Mouse (Mus musculus): ENCODE measurements around the gene Ptgis. TPM values are rescaled to one million over a fixed set of nuclear protein-coding genes. Genes with fewer than 3 reads are reported as not detected.

Ptgis gene
- polyA plus RNA-seq, 1 experiment: not detected

DNA sequence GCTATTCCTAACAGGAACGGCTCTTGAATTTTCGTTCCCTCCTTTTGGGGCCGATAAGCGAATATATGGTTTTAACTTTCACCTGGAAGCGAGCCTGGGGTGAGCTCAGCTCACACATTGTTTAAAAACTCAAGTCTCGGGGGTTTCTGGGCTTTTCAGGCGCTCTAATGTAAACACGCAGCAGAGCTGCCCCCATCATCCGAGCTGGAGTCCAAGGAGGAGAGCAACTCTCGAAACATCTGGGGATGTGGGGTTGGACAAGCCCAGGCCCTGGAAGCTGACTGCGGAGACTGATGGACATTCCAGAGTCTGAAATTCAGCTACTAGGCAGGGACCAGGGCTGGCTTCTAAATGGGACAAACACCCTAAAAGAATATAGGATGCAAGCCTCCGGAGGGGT lies 1.1 kb downstream of the Ptgis start:
- WGBS: 69% methylated on average over 12 of the region's 12 CpGs
- peaks cover 8% of the 10 kb centered on the region for H3K4me1 ChIP-seq (ENCODE audit: control insufficient read depth, insufficient read depth, low read length)
- no peak overlapping the region for H3K27ac ChIP-seq (ENCODE audit: insufficient read depth, low read depth, low read length)
- no peak overlapping the region for H3K4me3 ChIP-seq (ENCODE audit: insufficient read depth, low read depth, low read length)
- TF ChIP-seq POLR2A (IDR thresholded peaks at IDR 0.05; ENCODE audit: insufficient read depth, low read depth, low read length): no peak
- no peak for TF ChIP-seq CTCF (IDR thresholded peaks at IDR 0.05; ENCODE audit: insufficient read depth, low read depth, low read length)

- TF ChIP-seq CTCF (IDR thresholded peaks at IDR 0.05; ENCODE audit: insufficient read depth, low read depth, low read length): no peak
- no peak for TF ChIP-seq POLR2A (IDR thresholded peaks at IDR 0.05; ENCODE audit: insufficient read depth, low read depth, low read length)
- peaks cover 10% of the 10 kb centered on the region for H3K4me1 ChIP-seq (ENCODE audit: control insufficient read depth, insufficient read depth, low read length)
- H3K4me3 ChIP-seq (ENCODE audit: insufficient read depth, low read depth, low read length): no peak overlapping the region
- H3K27ac ChIP-seq (ENCODE audit: insufficient read depth, low read depth, low read length): no peak overlapping the region
- 81% methylated on average over 9 of the region's 9 CpGs for WGBS
These were observed 3.2 kb downstream of the Ptgis start for GRCm38 (mm10) chr2:167237224-167237623.

GRCm38 (mm10) chr2:167236174-167236573 lies 4.2 kb downstream of the Ptgis start:
- 97% methylated on average over 4 of the region's 4 CpGs for WGBS
- TF ChIP-seq CTCF (IDR thresholded peaks at IDR 0.05; ENCODE audit: insufficient read depth, low read depth, low read length): no peak
- no peak for TF ChIP-seq POLR2A (IDR thresholded peaks at IDR 0.05; ENCODE audit: insufficient read depth, low read depth, low read length)
- no peak overlapping the region for H3K27ac ChIP-seq (ENCODE audit: insufficient read depth, low read depth, low read length)
- peaks cover 13% of the 10 kb centered on the region for H3K4me1 ChIP-seq (ENCODE audit: control insufficient read depth, insufficient read depth, low read length)
- H3K4me3 ChIP-seq (ENCODE audit: insufficient read depth, low read depth, low read length): no peak overlapping the region

DNA sequence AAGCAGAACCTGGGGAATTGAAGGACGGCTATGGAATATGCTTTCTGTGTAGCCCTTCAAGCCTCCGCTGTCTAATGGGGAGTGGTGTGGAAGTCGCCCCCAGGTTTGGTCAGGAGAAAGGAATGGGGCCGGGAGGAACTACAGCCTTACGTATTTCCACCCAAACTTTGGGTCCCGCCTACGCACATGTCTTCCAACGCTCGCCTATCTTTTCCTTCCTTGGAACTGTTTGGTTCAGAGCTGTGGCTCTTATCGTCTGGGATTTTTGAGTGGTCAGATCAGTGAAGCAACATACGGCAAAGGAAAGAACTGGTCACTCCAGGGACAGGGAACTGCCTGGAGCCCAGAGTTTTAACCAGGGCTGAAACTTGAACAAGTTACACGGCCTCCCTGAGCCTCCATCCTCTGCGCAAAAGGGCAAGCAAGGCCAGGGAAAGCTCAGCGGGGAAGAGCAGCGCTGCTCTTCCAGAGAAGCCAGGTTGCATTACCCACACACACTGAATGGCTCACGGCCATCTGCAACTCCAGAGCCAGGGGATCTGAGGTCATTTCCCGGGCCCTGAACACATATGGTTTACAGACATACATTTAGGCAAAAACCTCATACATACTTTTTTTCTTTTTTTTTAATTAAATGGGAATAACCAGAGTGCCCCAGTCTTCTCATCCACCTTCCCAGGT lies 4.9 kb downstream of the Ptgis start:
- WGBS: 79% methylated on average over 17 of the region's 17 CpGs
- no peak overlapping the region for H3K27ac ChIP-seq (ENCODE audit: insufficient read depth, low read depth, low read length)
- H3K4me3 ChIP-seq (ENCODE audit: insufficient read depth, low read depth, low read length): no peak overlapping the region
- peaks cover 11% of the 10 kb centered on the region for H3K4me1 ChIP-seq (ENCODE audit: control insufficient read depth, insufficient read depth, low read length)
- TF ChIP-seq CTCF (IDR thresholded peaks at IDR 0.05; ENCODE audit: insufficient read depth, low read depth, low read length) (no peak), POLR2A (IDR thresholded peaks at IDR 0.05; ENCODE audit: insufficient read depth, low read depth, low read length) (no peak)

DNA sequence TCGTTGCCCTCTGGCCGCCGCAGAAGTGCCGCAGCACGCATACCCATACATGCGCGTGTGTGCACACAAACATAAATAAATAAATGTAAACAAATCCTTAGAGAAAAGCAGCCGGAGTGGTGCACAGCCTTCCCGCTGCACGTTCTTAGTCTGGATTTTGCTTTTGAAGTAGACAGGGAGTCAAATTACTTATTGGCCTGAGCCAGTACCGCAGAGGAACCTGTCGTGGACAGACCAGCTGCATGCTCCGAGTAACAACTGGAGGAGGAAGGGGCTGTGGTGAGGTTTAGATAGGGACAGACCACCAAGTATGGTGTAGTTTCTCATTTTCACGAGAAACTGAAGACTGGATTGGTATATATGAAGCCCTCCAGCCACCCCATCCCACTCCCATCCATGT lies 6.6 kb downstream of the Ptgis start:
- Histone ChIP-seq H3K27ac (ENCODE audit: insufficient read depth, low read depth, low read length) (no peak overlapping the region), H3K4me3 (ENCODE audit: insufficient read depth, low read depth, low read length) (no peak overlapping the region), H3K4me1 (ENCODE audit: control insufficient read depth, insufficient read depth, low read length) (peaks cover 5% of the 10 kb centered on the region)
- 79% methylated on average over 14 of the region's 14 CpGs for WGBS
- no peak for TF ChIP-seq POLR2A (IDR thresholded peaks at IDR 0.05; ENCODE audit: insufficient read depth, low read depth, low read length)
- TF ChIP-seq CTCF (IDR thresholded peaks at IDR 0.05; ENCODE audit: insufficient read depth, low read depth, low read length): no peak

GRCm38 (mm10) chr2:167233009-167233335 lies 7.4 kb downstream of the Ptgis start:
- WGBS: 85% methylated on average over 5 of the region's 5 CpGs
- TF ChIP-seq POLR2A (IDR thresholded peaks at IDR 0.05; ENCODE audit: insufficient read depth, low read depth, low read length) (no peak), CTCF (IDR thresholded peaks at IDR 0.05; ENCODE audit: insufficient read depth, low read depth, low read length) (no peak)
- Histone ChIP-seq H3K27ac (ENCODE audit: insufficient read depth, low read depth, low read length) (no peak overlapping the region), H3K4me3 (ENCODE audit: insufficient read depth, low read depth, low read length) (no peak overlapping the region), H3K4me1 (ENCODE audit: control insufficient read depth, insufficient read depth, low read length) (peaks cover 5% of the 10 kb centered on the region)

GRCm38 (mm10) chr2:167232132-167233008 lies 8.0 kb downstream of the Ptgis start:
- Histone ChIP-seq H3K4me1 (ENCODE audit: control insufficient read depth, insufficient read depth, low read length) (peaks cover 5% of the 10 kb centered on the region), H3K27ac (ENCODE audit: insufficient read depth, low read depth, low read length) (no peak overlapping the region), H3K4me3 (ENCODE audit: insufficient read depth, low read depth, low read length) (no peak overlapping the region)
- WGBS: 71% methylated on average over 14 of the region's 14 CpGs
- TF ChIP-seq CTCF (IDR thresholded peaks at IDR 0.05; ENCODE audit: insufficient read depth, low read depth, low read length): no peak

- H3K4me1 ChIP-seq (ENCODE audit: control insufficient read depth, insufficient read depth, low read length): peaks cover 5% of the 10 kb centered on the region
- no peak overlapping the region for H3K4me3 ChIP-seq (ENCODE audit: insufficient read depth, low read depth, low read length)
- no peak overlapping the region for H3K27ac ChIP-seq (ENCODE audit: insufficient read depth, low read depth, low read length)
- 16% methylated on average over 15 of the region's 15 CpGs for WGBS
- TF ChIP-seq POLR2A (IDR thresholded peaks at IDR 0.05; ENCODE audit: insufficient read depth, low read depth, low read length) (no peak), CTCF (IDR thresholded peaks at IDR 0.05; ENCODE audit: insufficient read depth, low read depth, low read length) (no peak)
These were observed 9.8 kb downstream of the Ptgis start for GRCm38 (mm10) chr2:167230554-167230953.

DNA sequence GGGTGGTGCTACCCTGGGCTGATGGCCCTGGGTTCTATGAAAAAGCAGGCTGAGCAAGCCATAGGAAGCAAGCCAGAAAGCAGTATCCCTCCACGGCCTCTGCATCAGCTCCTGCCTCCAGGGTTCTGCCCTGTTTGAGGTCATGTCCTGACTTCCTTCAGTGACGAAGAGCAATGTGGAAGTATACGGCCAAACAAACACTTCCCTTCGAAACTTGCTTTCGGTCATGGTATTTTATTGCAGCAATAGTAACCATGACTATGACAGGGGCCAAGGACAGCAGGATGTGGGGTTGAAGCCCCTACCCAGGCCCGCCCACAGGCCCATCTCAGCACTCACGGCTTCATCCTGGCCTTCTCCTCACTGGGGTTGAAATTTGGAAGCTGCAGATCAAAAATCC lies 15.5 kb downstream of the Ptgis start:
- 83% methylated on average over 7 of the region's 7 CpGs for WGBS
- no peak for TF ChIP-seq CTCF (IDR thresholded peaks at IDR 0.05; ENCODE audit: insufficient read depth, low read depth, low read length)
- no peak for TF ChIP-seq POLR2A (IDR thresholded peaks at IDR 0.05; ENCODE audit: insufficient read depth, low read depth, low read length)
- H3K4me3 ChIP-seq (ENCODE audit: insufficient read depth, low read depth, low read length): no peak overlapping the region

More for the DNA sequence above, 15.5 kb downstream of the Ptgis start:
- Histone ChIP-seq H3K27ac (ENCODE audit: insufficient read depth, low read depth, low read length) (no peak overlapping the region), H3K4me1 (ENCODE audit: control insufficient read depth, insufficient read depth, low read length) (no peaks in the 10 kb centered on the region)

Data from olfactory bulb, adult 2 months (tissue).